Comparison of ENCODE assay signal across 12 mouse cellular contexts in genomic region chr2:30865426-30865825, GRCm38 (mm10). TPM values are rescaled to one million over a fixed set of nuclear protein-coding genes. Genes with fewer than 3 reads are reported as not detected.
A peak's percentile ranks its signal among the peaks of the same experiment; 100 is the strongest.
DNase-seq lines count a peak whose midpoint lies in the region; ATAC-seq and TF ChIP-seq lines count a peak whose summit lies in the region.
"Had no signal": no experiment of that assay in that cellular context is flagged by ENCODE, and none has a peak within 500 bp of the region (broad histone marks: within the 10 kb centered on the region; RNA-seq: fewer than 3 reads in every experiment).

No protein-coding gene starts in this region.

- TF ChIP-seq CTCF in intestine, postnatal 0 days (IDR thresholded peaks at IDR 0.05; ENCODE audit: low read depth) = no peak

- DNase-seq in heart, adult 8-10 months (ENCODE audit: low spot score) = no peak
- no peak for DNase-seq in midbrain, embryonic 11.5 days (ENCODE audit: low spot score, missing footprints)
- DNase-seq in gastrocnemius, postnatal 4 days (ENCODE audit: low spot score in 2 of 2) = no peak
- DNase-seq in natural killer cell, adult 2 months (ENCODE audit: low spot score in 2 of 2) = no peak
- DNase-seq: cerebellum, adult 11 months; spleen, adult 18-20 months; thymus, postnatal 36 days had no signal

- H3K36me3 ChIP-seq in heart, embryonic 13.5 days = peaks cover 10% of the 10 kb centered on the region; the same call in 1 of the 2 replicates
- no peaks in the 10 kb centered on the region for H3K36me3 ChIP-seq in midbrain, embryonic 11.5 days (ENCODE audit: control insufficient read depth, insufficient read depth, low read length)
- H3K36me3 ChIP-seq in midbrain, embryonic 16.5 days (ENCODE audit: control insufficient read depth, insufficient read depth, low read length) = no peaks in the 10 kb centered on the region
- no peaks in the 10 kb centered on the region for H3K36me3 ChIP-seq in intestine, postnatal 0 days (ENCODE audit: control insufficient read depth, insufficient read depth)
- H3K36me3 ChIP-seq in stomach, embryonic 16.5 days (ENCODE audit: control insufficient read depth, insufficient read depth, low read length) = no peaks in the 10 kb centered on the region

- 57% methylated on average over 3 of the region's 3 CpGs for WGBS in heart, embryonic 13.5 days
- WGBS in midbrain, embryonic 11.5 days = 47% methylated on average over 3 of the region's 3 CpGs
- 68% methylated on average over 3 of the region's 3 CpGs for WGBS in midbrain, embryonic 16.5 days
- WGBS in intestine, postnatal 0 days = 52% methylated on average over 3 of the region's 3 CpGs
- WGBS in stomach, embryonic 16.5 days = 56% methylated on average over 3 of the region's 3 CpGs

- H3K4me1 ChIP-seq in heart, embryonic 13.5 days = peaks cover 42% of the 10 kb centered on the region
- peaks cover 7% of the 10 kb centered on the region for H3K4me1 ChIP-seq in midbrain, embryonic 11.5 days (ENCODE audit: control insufficient read depth, insufficient read depth, low read length)
- H3K4me1 ChIP-seq in midbrain, embryonic 16.5 days (ENCODE audit: control insufficient read depth, insufficient read depth, low read length) = peaks cover 4% of the 10 kb centered on the region; the same call in 1 of the 2 replicates
- H3K4me1 ChIP-seq in intestine, postnatal 0 days (replicated peaks; ENCODE audit: control insufficient read depth, insufficient read depth, low read length) = 0 out of 2 replicates have a peak, but pooled peaks cover 2% of the 10 kb centered on the region
- no peaks in the 10 kb centered on the region for H3K4me1 ChIP-seq in stomach, embryonic 16.5 days (ENCODE audit: control insufficient read depth, insufficient read depth, low read length)

- no peak for ATAC-seq in heart, embryonic 13.5 days (ENCODE audit: extremely low read depth, insufficient number of reproducible peaks, low FRiP score, low TSS enrichment)
- ATAC-seq in midbrain, embryonic 11.5 days (ENCODE audit: low FRiP score) = no peak
- ATAC-seq in midbrain, embryonic 16.5 days = no peak
- ATAC-seq in intestine, postnatal 0 days = no peak
- ATAC-seq in stomach, embryonic 16.5 days (ENCODE audit: insufficient read depth, low FRiP score) = no peak; the same call in 1 of the 2 replicates

- H3K9ac ChIP-seq in heart, embryonic 13.5 days = peak overlapping the region; percentile 76
- no peak overlapping the region; the same call in 1 of the 2 replicates for H3K9ac ChIP-seq in midbrain, embryonic 11.5 days (ENCODE audit: low read length)
- H3K9ac ChIP-seq in midbrain, embryonic 16.5 days (ENCODE audit: low read depth, low read length) = no peak overlapping the region
- H3K9ac ChIP-seq in intestine, postnatal 0 days (ENCODE audit: low read depth, low read length) = 0 out of 2 replicates have a peak overlapping the region, but pooled peaks have one; percentile 37
- H3K9ac ChIP-seq in stomach, embryonic 16.5 days (ENCODE audit: low read length) = no peak overlapping the region

- 0 out of 2 replicates have a peak overlapping the region, but pooled peaks have one; percentile 37 for H3K4me3 ChIP-seq in heart, embryonic 13.5 days
- no peak overlapping the region for H3K4me3 ChIP-seq in midbrain, embryonic 11.5 days (ENCODE audit: low read depth, low read length)
- no peak overlapping the region for H3K4me3 ChIP-seq in midbrain, embryonic 16.5 days (ENCODE audit: low read depth, low read length)
- no peak overlapping the region for H3K4me3 ChIP-seq in intestine, postnatal 0 days (ENCODE audit: low read depth, low read length)
- H3K4me3 ChIP-seq in stomach, embryonic 16.5 days (replicated peaks; ENCODE audit: low read length) = no peak overlapping the region

- H3K27me3 ChIP-seq in heart, embryonic 13.5 days (replicated peaks) = peaks cover 4% of the 10 kb centered on the region; the same call in 1 of the 2 replicates
- H3K27me3 ChIP-seq in midbrain, embryonic 11.5 days (ENCODE audit: control insufficient read depth, insufficient read depth, low read length) = peaks cover 10% of the 10 kb centered on the region
- peaks cover 3% of the 10 kb centered on the region; the same call in 1 of the 2 replicates for H3K27me3 ChIP-seq in midbrain, embryonic 16.5 days (ENCODE audit: control insufficient read depth, insufficient read depth, low read depth, low read length)
- H3K27me3 ChIP-seq in intestine, postnatal 0 days (replicated peaks; ENCODE audit: control insufficient read depth, insufficient read depth, low read length) = peaks cover 16% of the 10 kb centered on the region; the same call in 1 of the 2 replicates
- no peaks in the 10 kb centered on the region; the same call in 1 of the 2 replicates for H3K27me3 ChIP-seq in stomach, embryonic 16.5 days (ENCODE audit: control insufficient read depth, insufficient read depth, low read length)

- no peaks in the 10 kb centered on the region for H3K9me3 ChIP-seq in heart, embryonic 13.5 days
- no peaks in the 10 kb centered on the region for H3K9me3 ChIP-seq in midbrain, embryonic 11.5 days (ENCODE audit: control insufficient read depth, low read length)
- no peaks in the 10 kb centered on the region for H3K9me3 ChIP-seq in midbrain, embryonic 16.5 days (replicated peaks; ENCODE audit: control insufficient read depth, low read length, poor library complexity, severe bottlenecking)
- no peaks in the 10 kb centered on the region for H3K9me3 ChIP-seq in intestine, postnatal 0 days (ENCODE audit: control insufficient read depth)
- H3K9me3 ChIP-seq in stomach, embryonic 16.5 days (replicated peaks; ENCODE audit: control insufficient read depth, low read length) = no peaks in the 10 kb centered on the region

- H3K4me2 ChIP-seq in heart, embryonic 13.5 days = peak overlapping the region; percentile 66
- peak overlapping the region; percentile 53 for H3K4me2 ChIP-seq in midbrain, embryonic 11.5 days
- no peak overlapping the region for H3K4me2 ChIP-seq in midbrain, embryonic 16.5 days (ENCODE audit: low read length)
- H3K4me2 ChIP-seq in intestine, postnatal 0 days (replicated peaks; ENCODE audit: low read depth) = peak overlapping the region; percentile 58; the same call in 1 of the 2 replicates
- H3K4me2 ChIP-seq in stomach, embryonic 16.5 days (ENCODE audit: low read depth, low read length) = peak overlapping the region; percentile 53; the same call in 1 of the 2 replicates

- peak overlapping the region; percentile 84 for H3K27ac ChIP-seq in heart, embryonic 13.5 days (replicated peaks)
- no peak overlapping the region for H3K27ac ChIP-seq in midbrain, embryonic 11.5 days (ENCODE audit: low read depth, low read length)
- H3K27ac ChIP-seq in midbrain, embryonic 16.5 days (ENCODE audit: low read length) = no peak overlapping the region
- H3K27ac ChIP-seq in intestine, postnatal 0 days (ENCODE audit: low read depth, low read length) = no peak overlapping the region
- no peak overlapping the region for H3K27ac ChIP-seq in stomach, embryonic 16.5 days (ENCODE audit: low read length)

RNA-seq across cellular contexts. Expression of gene Prrx2, which starts 30.7 kb away (rescaled TPM):
- 30.3 and 37.0 TPM in 2 replicates for polyA plus RNA-seq in heart, embryonic 13.5 days (2015; fragmentation: Nextera tagmentation; extraction: Ambion mirVana)
- under 1 TPM; 0.28 to 1.00 (median 0.73) TPM for total RNA-seq in heart, adult 8-10 months (2022)
- 20.1 and 24.4 TPM in 2 replicates for polyA plus RNA-seq in midbrain, embryonic 11.5 days (2014; fragmentation: Nextera tagmentation; extraction: Ambion mirVana)
- 1.8 and 2.4 TPM in 2 replicates for polyA plus RNA-seq in midbrain, embryonic 16.5 days (2015; fragmentation: Nextera tagmentation; extraction: Ambion mirVana)
- polyA plus RNA-seq in intestine, postnatal 0 days (2015; fragmentation: Nextera tagmentation; extraction: Ambion mirVana) = 0.64 and 0.74 TPM in 2 replicates
- 3.5 and 3.9 TPM in 2 replicates for polyA plus RNA-seq in stomach, embryonic 16.5 days (2015; fragmentation: Nextera tagmentation; extraction: Ambion mirVana)
- 10 to 100 TPM; 12.3 to 13.3 TPM for total RNA-seq in gastrocnemius, postnatal 4 days (2021)
- total RNA-seq: CH12.LX had no signal

RNA-seq across cellular contexts. Expression of gene Asb6, which starts 35.3 kb away (rescaled TPM):
- 20.0 and 21.8 TPM in 2 replicates for polyA plus RNA-seq in heart, embryonic 13.5 days (2015; fragmentation: Nextera tagmentation; extraction: Ambion mirVana)
- total RNA-seq in heart, adult 8-10 months (2022) = 10 to 100 TPM in 1 of 4 experiments, 1 to 10 TPM in 3; 8.4 to 11.3 (median 8.7) TPM
- polyA plus RNA-seq in midbrain, embryonic 11.5 days (2014; fragmentation: Nextera tagmentation; extraction: Ambion mirVana) = 23.0 and 31.0 TPM in 2 replicates
- polyA plus RNA-seq in midbrain, embryonic 16.5 days (2015; fragmentation: Nextera tagmentation; extraction: Ambion mirVana) = 41.7 and 48.0 TPM in 2 replicates
- 12.9 and 13.0 TPM in 2 replicates for polyA plus RNA-seq in intestine, postnatal 0 days (2015; fragmentation: Nextera tagmentation; extraction: Ambion mirVana)
- polyA plus RNA-seq in stomach, embryonic 16.5 days (2015; fragmentation: Nextera tagmentation; extraction: Ambion mirVana) = 28.0 and 30.0 TPM in 2 replicates
- 10 to 100 TPM; 13.4 to 18.9 TPM for total RNA-seq in gastrocnemius, postnatal 4 days (2021)

RNA-seq across cellular contexts. Expression of gene Ntmt1, which starts 57.8 kb away (rescaled TPM):
- 72.7 and 81.4 TPM in 2 replicates for polyA plus RNA-seq in heart, embryonic 13.5 days (2015; fragmentation: Nextera tagmentation; extraction: Ambion mirVana)
- 10 to 100 TPM; 23.8 to 27.7 (median 25.3) TPM for total RNA-seq in heart, adult 8-10 months (2022)
- polyA plus RNA-seq in midbrain, embryonic 11.5 days (2014; fragmentation: Nextera tagmentation; extraction: Ambion mirVana) = 98.7 and 107 TPM in 2 replicates
- polyA plus RNA-seq in midbrain, embryonic 16.5 days (2015; fragmentation: Nextera tagmentation; extraction: Ambion mirVana) = 105 and 109 TPM in 2 replicates
- polyA plus RNA-seq in intestine, postnatal 0 days (2015; fragmentation: Nextera tagmentation; extraction: Ambion mirVana) = 45.3 and 50.5 TPM in 2 replicates
- polyA plus RNA-seq in stomach, embryonic 16.5 days (2015; fragmentation: Nextera tagmentation; extraction: Ambion mirVana) = 71.5 and 80.0 TPM in 2 replicates
- total RNA-seq in gastrocnemius, postnatal 4 days (2021) = 10 to 100 TPM; 29.2 to 32.8 TPM

Comparison
In these comparisons a context has a peak if more than half of its experiments do, and no peak if none do; other contexts are left out.
1. H3K9ac ChIP-seq: peak in heart, embryonic 13.5 days (single experiment) and intestine, postnatal 0 days (single experiment); none in midbrain, embryonic 11.5 days (single experiment), midbrain, embryonic 16.5 days (single experiment) and stomach, embryonic 16.5 days (single experiment).